Mouse (Mus musculus) G1E (cell line): ENCODE measurements around the gene Olfr73.

Experiments
- CTCF ChIP-seq: IDR thresholded peaks from 2 replicates; pipeline ENCODE4 v1.5.1; 2012; ENCODE audit warnings: low read depth, low read length, inconsistent platforms, mixed read lengths
- GATA1 ChIP-seq: IDR thresholded peaks from 2 replicates; pipeline ENCODE4 v1.6.1; 2012; ENCODE audit warnings: borderline replicate concordance, low read length, inconsistent platforms, mixed read lengths
- TAL1 ChIP-seq: conservative IDR thresholded peaks from 2 replicates; pipeline ENCODE4 v1.6.1; 2012; ENCODE audit warnings: low read depth, low read length, inconsistent platforms, mixed read lengths

DNA sequence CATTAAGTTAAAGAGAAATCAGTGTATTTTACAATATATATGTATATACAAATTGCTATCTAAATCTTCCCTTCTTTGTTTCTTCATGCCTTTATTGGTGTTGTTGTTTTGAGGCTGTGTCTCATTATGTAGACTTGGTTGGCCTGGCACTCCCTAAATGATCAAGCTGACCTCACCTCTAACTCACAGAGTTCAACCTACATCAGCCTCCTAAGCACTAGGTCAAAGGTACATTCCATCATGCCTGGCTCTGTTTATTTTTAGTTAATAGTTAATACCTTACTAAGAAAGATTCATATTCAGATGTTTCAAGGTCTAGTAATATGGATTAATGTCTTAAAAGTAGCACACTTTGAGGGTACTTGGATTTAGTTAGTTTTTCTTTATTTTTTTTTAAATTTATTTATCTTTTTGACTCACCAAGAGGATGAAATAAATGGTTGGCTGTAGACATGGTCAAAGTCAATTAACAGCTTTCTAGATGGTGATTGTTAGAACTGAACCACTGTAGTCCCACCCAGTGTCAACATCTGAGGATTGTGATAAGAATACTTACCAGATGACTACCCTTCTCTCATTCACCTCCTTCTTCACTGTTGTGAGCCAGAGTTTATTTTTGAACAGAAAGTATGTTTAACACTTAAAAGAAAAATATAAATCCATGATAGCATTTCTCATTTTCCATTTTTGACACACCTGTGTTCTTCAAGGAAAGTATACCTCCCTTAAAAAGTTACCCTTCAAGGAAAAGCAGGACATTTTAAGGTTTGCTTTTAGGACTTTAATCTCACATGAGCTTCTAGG is 29.8 kb downstream of the Olfr73 start, which contains the start of gene Olfr1160:
- TF ChIP-seq CTCF, result no peak
- no peak for TF ChIP-seq TAL1
- no peak for TF ChIP-seq GATA1
